Mouse (Mus musculus) E14TG2a.4 (cell line): ENCODE data around the gene Trdmt1.

Experiments
- CTCF ChIP-seq: conservative IDR thresholded peaks from 2 replicates; pipeline ENCODE4 v1.5.1; 2014; ENCODE audit warnings: low read length
- POU5F1 ChIP-seq: IDR thresholded peaks from 2 replicates; pipeline ENCODE4 v1.6.1; 2014; ENCODE audit warnings: low read length, borderline replicate concordance

DNA sequence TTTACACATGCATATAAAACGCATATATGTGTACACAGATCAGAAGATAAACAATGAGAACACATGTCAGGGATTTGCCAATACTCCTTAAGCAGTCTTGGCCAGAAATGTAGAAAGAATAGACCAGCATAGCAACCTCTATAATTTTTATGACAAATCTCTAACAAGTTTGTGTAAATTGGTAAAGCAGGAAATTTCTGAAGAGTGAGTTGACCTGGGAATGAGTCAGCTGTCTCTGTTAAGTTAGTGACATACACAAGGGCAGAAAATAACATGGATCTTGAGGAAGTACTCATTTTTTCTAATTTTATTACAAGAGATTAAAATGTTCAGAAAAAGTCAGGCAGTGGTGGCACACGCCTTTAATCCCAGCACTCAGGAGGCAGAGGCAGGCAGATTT, 18.3 kb downstream of the Trdmt1 start:
- TF ChIP-seq CTCF: no peak
- TF ChIP-seq POU5F1: no peak
